Mouse (Mus musculus): ENCODE measurements around the gene Eri2.

Eri2 gene

GRCm38 (mm10) chr7:119793586-119794250 lies at the start of gene Eri2, which contains the start of gene Rexo5:
Gene Eri2, minus strand, starts transcription at chr7:119794058.
Gene Rexo5, plus strand, starts transcription at chr7:119794006.
- peak; percentile 89 to 92 for DNase-seq

- no peak for DNase-seq
These were observed 48.1 kb upstream of the Eri2 start for GRCm38 (mm10) chr7:119841820-119842449.

- no peak for DNase-seq
These were observed 42.3 kb upstream of the Eri2 start for GRCm38 (mm10) chr7:119835996-119836777.

DNA sequence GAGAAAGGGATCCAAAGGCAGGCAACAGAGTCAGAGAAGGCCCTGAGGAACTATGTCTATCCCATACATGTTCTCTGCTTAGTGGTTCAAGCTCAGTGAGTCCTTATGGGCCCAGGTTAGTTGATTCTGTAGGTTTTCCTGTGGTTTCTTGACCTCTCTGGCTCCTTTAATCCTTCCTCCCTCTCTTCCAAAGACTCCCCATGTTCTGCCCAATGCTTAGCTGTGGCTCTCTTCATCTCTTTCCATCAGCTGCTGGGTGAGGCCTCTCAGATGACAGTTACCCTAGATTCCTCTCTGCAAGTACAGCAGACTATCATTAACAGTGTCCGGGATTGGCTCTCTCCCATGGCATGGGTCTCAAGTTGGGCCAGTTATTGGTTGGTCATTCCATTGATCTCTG lies 41.5 kb upstream of the Eri2 start:
- DNase-seq: no peak

GRCm38 (mm10) chr7:119808723-119809122 lies 14.9 kb upstream of the Eri2 start:
- DNase-seq: no peak

- DNase-seq: no peak
These were observed 13.5 kb upstream of the Eri2 start for GRCm38 (mm10) chr7:119807396-119807795.

DNA sequence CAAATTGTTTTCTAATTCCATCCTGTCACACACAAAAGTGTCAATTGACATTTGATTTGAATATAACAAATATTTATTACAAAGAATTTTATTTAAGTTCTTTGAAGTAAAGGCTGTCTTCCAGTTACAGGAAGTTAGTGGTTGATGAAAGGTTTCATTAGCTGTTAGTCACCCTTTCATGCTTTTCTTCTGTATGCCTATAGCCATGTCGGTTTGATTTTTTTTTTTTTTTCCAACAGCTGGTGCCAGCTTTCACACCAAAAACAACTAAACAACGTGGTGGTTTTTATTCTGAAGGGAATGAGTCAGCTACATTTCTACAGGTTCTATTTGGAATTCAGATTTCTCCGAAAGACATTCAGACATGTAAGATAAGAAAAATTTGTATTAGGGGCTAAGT lies 7.1 kb upstream of the Eri2 start:
- DNase-seq: no peak

GRCm38 (mm10) chr7:119800488-119800887 lies 6.6 kb upstream of the Eri2 start:
- peak in 1 of 2 experiments; percentile 33 for DNase-seq

DNA sequence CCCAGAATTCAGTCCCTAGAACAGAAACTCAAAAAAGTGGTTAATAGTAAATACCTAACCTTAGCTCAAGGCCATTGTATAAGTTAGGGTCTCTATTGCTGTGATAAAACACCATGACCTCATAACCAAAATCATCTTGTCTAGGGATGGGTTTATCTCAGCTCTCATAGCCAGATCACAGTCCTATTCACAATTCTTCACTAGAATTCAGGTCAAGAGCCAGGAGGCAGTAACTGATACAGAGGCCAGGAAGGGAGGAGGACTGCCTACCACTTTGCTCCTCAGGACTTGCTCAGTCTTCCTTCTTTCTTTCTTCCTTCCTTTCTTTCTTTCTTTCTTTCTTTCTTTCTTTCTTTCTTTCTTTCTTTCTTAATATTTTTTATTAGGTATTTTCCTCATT lies 1.5 kb upstream of the Eri2 start:
- DNase-seq: no peak

DNA sequence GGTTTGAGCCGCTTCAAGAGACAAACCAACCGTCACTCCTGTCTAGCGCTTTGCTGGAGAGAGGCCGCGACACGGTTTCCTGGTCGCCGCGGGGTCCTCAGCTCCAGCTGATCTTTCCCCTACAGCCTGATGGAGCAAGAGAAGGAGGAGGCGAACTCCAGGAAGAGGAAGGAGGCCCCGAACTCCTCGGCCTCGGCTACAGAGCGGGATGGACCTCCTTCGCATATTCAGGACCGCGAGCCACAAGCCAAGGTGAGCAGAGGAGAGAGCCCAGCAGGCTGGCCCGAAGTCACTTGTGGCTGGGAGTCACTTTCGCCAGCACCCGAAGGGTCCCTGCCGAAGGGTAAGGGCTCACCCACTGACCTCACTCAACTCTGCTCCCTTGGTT lies 387 bp upstream of the Eri2 start:
- peak in 1 of 2 experiments; percentile 14 for DNase-seq

- no peak for DNase-seq
These were observed 4.8 kb downstream of the Eri2 start for GRCm38 (mm10) chr7:119789024-119789423.

DNA sequence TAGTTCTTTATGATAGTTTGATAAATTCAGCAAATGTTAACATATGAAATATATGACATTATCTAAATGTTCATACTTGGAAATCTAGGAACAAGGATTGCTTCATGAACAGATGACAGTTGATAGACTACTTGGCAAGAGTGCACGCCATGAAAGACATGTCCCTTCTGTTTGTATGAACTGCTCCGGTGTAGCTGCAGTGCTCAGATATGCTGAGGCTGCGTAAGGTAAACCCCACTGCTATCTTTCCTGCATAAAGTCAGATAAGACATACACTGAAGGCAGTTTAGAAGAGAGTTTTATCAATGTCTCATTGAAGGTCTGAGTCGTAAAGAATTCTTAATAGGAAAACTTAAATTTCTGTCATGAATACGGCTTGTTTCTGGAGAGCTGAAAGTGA lies 8.9 kb downstream of the Eri2 start:
- DNase-seq: no peak

- DNase-seq: peak; percentile 7 to 55
These were observed 10.4 kb downstream of the Eri2 start for GRCm38 (mm10) chr7:119783453-119783852.

GRCm38 (mm10) chr7:119769895-119770294 lies 24.0 kb downstream of the Eri2 start:
- DNase-seq: no peak

- DNase-seq: no peak
These were observed 26.9 kb downstream of the Eri2 start for GRCm38 (mm10) chr7:119766996-119767395.

DNA sequence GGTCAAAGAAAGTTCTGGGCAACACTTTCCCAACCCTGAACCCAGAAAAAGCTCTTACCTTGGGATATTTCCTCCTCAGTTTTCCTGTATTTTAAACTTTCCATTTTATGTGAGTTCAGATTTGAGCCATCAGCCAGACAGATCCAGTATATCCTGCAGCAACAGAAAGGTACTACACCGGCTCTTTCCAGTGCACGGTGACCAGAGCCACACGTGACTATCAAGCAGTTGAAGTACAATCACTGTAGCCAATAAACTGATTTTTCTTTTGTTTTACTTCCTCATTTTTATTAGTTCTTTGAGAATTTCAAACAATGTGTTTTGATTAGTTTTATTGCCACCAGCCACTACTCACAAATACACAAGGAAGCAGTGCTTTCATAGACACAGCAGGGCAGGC lies 29.5 kb downstream of the Eri2 start:
- no peak for DNase-seq

- no peak for DNase-seq
These were observed 31.6 kb downstream of the Eri2 start for GRCm38 (mm10) chr7:119762166-119762697.

GRCm38 (mm10) chr7:119760527-119760951 lies 33.3 kb downstream of the Eri2 start, which contains the start of gene Acsm3:
Gene Acsm3, plus strand, starts transcription at chr7:119760923.
- peak; percentile 37 to 65 for DNase-seq

DNA sequence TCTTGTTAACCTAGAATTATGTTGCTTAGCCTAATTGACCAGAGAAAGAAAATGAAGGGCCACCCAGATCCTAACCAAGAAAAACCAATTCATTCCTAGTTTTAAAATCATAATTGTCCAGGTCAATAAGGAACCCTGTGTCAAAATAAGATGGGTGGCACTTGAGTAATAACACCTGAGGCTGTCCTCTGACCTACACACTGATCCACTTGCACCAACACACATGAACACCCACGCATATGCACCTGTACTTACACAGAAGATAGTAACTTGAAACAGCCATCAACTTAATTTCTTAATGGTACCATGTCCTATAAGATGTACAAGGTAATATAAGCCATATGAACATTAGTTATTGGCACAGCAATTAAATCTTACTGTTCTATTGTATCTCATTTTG lies 40.2 kb downstream of the Eri2 start:
- DNase-seq: no peak

- DNase-seq: peak; percentile 55 to 70
These were observed 43.9 kb downstream of the Eri2 start for GRCm38 (mm10) chr7:119749942-119750341.

- no peak for DNase-seq
These were observed 45.1 kb downstream of the Eri2 start for GRCm38 (mm10) chr7:119748761-119749160.

- peak; percentile 65 to 82 for DNase-seq
These were observed 48.0 kb downstream of the Eri2 start for GRCm38 (mm10) chr7:119745869-119746268.

GRCm38 (mm10) chr7:119744321-119744720 lies 49.5 kb downstream of the Eri2 start:
- DNase-seq: peak; percentile 42 to 62
